Mouse (Mus musculus) neutrophil, adult 65 days (primary cell): ENCODE results near the gene Zfp229. TPM values are rescaled to one million over a fixed set of nuclear protein-coding genes. Genes with fewer than 3 reads are reported as not detected.

Experiments used
- total RNA-seq: library from RNA; stranded (reverse); gene quantifications from 2 replicates; pipeline ENCODE4 v1.2.4, GENCODE M21; 2023

The Zfp229 gene
- 0.44 and 0.66 TPM in 2 replicates for total RNA-seq

DNA sequence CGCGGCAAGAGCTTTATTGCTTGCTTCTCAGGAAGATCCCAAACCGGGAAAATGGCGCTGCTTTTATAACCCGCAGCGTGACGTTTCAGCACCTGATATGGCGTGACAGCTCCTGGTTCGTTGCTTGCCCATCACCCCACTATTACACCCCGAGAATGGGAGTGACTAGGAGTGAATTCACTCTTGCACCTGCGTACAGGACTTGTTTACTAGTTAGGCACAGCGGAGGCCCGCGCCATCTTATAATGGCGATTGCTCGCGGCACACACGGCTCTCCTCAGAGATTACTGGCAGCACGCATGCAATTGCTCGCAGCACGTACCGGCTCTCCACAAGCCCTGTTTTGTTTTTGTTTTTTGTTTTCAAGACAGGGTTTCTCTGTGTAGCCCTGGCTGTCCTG is at the start of gene Zfp229:
Zfp229 (plus strand) TSS at position 301 of the 400 bp plus-strand sequence.

GRCm38 (mm10) chr17:21691560-21691959 is 39.0 kb upstream of the Zfp229 start, which contains the start of gene Gm10226:
TSS of gene Gm10226 (plus strand) at chr17:21691860.

GRCm38 (mm10) chr17:21707343-21707996 is 23.1 kb upstream of the Zfp229 start, which contains the start of gene Zfp760:
TSS of gene Zfp760 (plus strand) at chr17:21707741.

Other genes starting within 250 kb of the Zfp229 start
- gene Zfp53, start 241.8 kb upstream of the Zfp229 start, total RNA-seq: 11.1 and 15.1 TPM in 2 replicates
- gene Zfp52, start 195.3 kb upstream of the Zfp229 start, total RNA-seq: 3.6 and 5.2 TPM in 2 replicates
- gene Zfp948, start 163.8 kb upstream of the Zfp229 start, total RNA-seq: 2.3 and 2.5 TPM in 2 replicates
- 3.0 and 4.4 TPM in 2 replicates for gene Zfp983, start 80.2 kb upstream of the Zfp229 start, total RNA-seq
- 3.7 and 4.7 TPM in 2 replicates for gene Gm10226, start 38.9 kb upstream of the Zfp229 start, total RNA-seq
- 1.0 and 1.9 TPM in 2 replicates for gene Zfp760, start 23.1 kb upstream of the Zfp229 start, total RNA-seq
- 0.16 and 0.25 TPM in 2 replicates for gene Zfp820, start 115.0 kb downstream of the Zfp229 start, total RNA-seq
- gene Zfp995, start 179.1 kb downstream of the Zfp229 start, total RNA-seq: 1.4 and 3.7 TPM in 2 replicates
- gene Zfp942, start 231.7 kb downstream of the Zfp229 start, total RNA-seq: 10.8 and 11.1 TPM in 2 replicates
- 11.0 and 14.4 TPM in 2 replicates for gene Zfp943, start 231.8 kb downstream of the Zfp229 start, total RNA-seq